8 mouse cellular contexts compared by ENCODE assay signal in genomic region chr9:119035836-119036235, GRCm38 (mm10). TPM values are rescaled to one million over a fixed set of nuclear protein-coding genes. Genes with fewer than 3 reads are reported as not detected.
DNase-seq lines count a peak whose midpoint lies in the region; ATAC-seq lines count a peak whose summit lies in the region.

No protein-coding gene starts in this region.

- no peaks in the 10 kb centered on the region for H3K9me3 ChIP-seq in limb, embryonic 12.5 days
- no peaks in the 10 kb centered on the region for H3K9me3 ChIP-seq in limb, embryonic 10.5 days (replicated peaks)
- no peaks in the 10 kb centered on the region for H3K9me3 ChIP-seq in heart, embryonic 12.5 days (replicated peaks)
- H3K9me3 ChIP-seq in midbrain, embryonic 15.5 days: no peaks in the 10 kb centered on the region

- no peak for ATAC-seq in limb, embryonic 12.5 days (ENCODE audit: insufficient number of reproducible peaks, insufficient read depth, low FRiP score, low TSS enrichment, low read depth)
- no peak for ATAC-seq in heart, embryonic 12.5 days (ENCODE audit: insufficient number of reproducible peaks, low FRiP score)
- ATAC-seq in midbrain, embryonic 15.5 days (replicated peaks): no peak
- ATAC-seq in erythroblast, adult 5-6 weeks (replicated peaks; ENCODE audit: low FRiP score, poor library complexity, severe bottlenecking): no peak

- H3K9ac ChIP-seq in limb, embryonic 12.5 days (replicated peaks): no peak overlapping the region
- no peak overlapping the region for H3K9ac ChIP-seq in heart, embryonic 12.5 days
- H3K9ac ChIP-seq in midbrain, embryonic 15.5 days: no peak overlapping the region

- H3K36me3 ChIP-seq in limb, embryonic 12.5 days: peaks cover 58% of the 10 kb centered on the region
- peaks cover 55% of the 10 kb centered on the region for H3K36me3 ChIP-seq in limb, embryonic 10.5 days
- H3K36me3 ChIP-seq in heart, embryonic 12.5 days: peaks cover 44% of the 10 kb centered on the region
- H3K36me3 ChIP-seq in midbrain, embryonic 15.5 days (replicated peaks): no peaks in the 10 kb centered on the region

- WGBS in limb, embryonic 12.5 days: 81% methylated on average over 7 of the region's 7 CpGs
- 89% methylated on average over 7 of the region's 7 CpGs for WGBS in limb, embryonic 10.5 days
- 53% methylated on average over 7 of the region's 7 CpGs for WGBS in heart, embryonic 12.5 days
- 67% methylated on average over 7 of the region's 7 CpGs for WGBS in midbrain, embryonic 15.5 days

- 0 out of 2 replicates have a peak overlapping the region, but pooled peaks have one; percentile 25 for H3K27ac ChIP-seq in limb, embryonic 12.5 days
- no peak overlapping the region for H3K27ac ChIP-seq in limb, embryonic 10.5 days
- H3K27ac ChIP-seq in heart, embryonic 12.5 days (ENCODE audit: poor library complexity, severe bottlenecking): peak overlapping the region; percentile 7; the same call in 1 of the 2 replicates
- H3K27ac ChIP-seq in midbrain, embryonic 15.5 days: no peak overlapping the region

- H3K27me3 ChIP-seq in limb, embryonic 12.5 days: no peaks in the 10 kb centered on the region
- no peaks in the 10 kb centered on the region for H3K27me3 ChIP-seq in limb, embryonic 10.5 days (ENCODE audit: low read depth, poor library complexity, severe bottlenecking)
- no peaks in the 10 kb centered on the region for H3K27me3 ChIP-seq in heart, embryonic 12.5 days (replicated peaks)
- no peaks in the 10 kb centered on the region for H3K27me3 ChIP-seq in midbrain, embryonic 15.5 days (replicated peaks)

- H3K4me3 ChIP-seq in limb, embryonic 12.5 days (replicated peaks): no peak overlapping the region
- H3K4me3 ChIP-seq in limb, embryonic 10.5 days: no peak overlapping the region
- H3K4me3 ChIP-seq in heart, embryonic 12.5 days: no peak overlapping the region
- no peak overlapping the region for H3K4me3 ChIP-seq in midbrain, embryonic 15.5 days

- H3K4me1 ChIP-seq in limb, embryonic 12.5 days (replicated peaks): peaks cover 66% of the 10 kb centered on the region
- H3K4me1 ChIP-seq in limb, embryonic 10.5 days: peaks cover 51% of the 10 kb centered on the region
- peaks cover 38% of the 10 kb centered on the region for H3K4me1 ChIP-seq in heart, embryonic 12.5 days (replicated peaks)
- peaks cover 41% of the 10 kb centered on the region for H3K4me1 ChIP-seq in midbrain, embryonic 15.5 days

- no peak for DNase-seq in limb, embryonic 10.5 days (ENCODE audit: low spot score)
- DNase-seq in adrenal gland, postnatal 36 days: peak; percentile 88 to 93
- peak; percentile 79 for DNase-seq in lung, postnatal 10 days
- no peak for DNase-seq in right cerebral cortex, adult 2 months (ENCODE audit: low spot score in 2 of 2)

- H3K4me2 ChIP-seq in limb, embryonic 12.5 days: no peak overlapping the region
- H3K4me2 ChIP-seq in heart, embryonic 12.5 days: no peak overlapping the region
- H3K4me2 ChIP-seq in midbrain, embryonic 15.5 days: no peak overlapping the region

RNA-seq across cellular contexts. Expression of gene Vill, which starts 16.7 kb away (rescaled TPM):
- polyA plus RNA-seq in limb, embryonic 12.5 days (2016; fragmentation: Nextera tagmentation; extraction: Ambion mirVana): 42.1 and 42.4 TPM in 2 replicates
- 19.5 and 26.3 TPM in 2 replicates for polyA plus RNA-seq in limb, embryonic 10.5 days (2016; fragmentation: Nextera tagmentation; extraction: Ambion mirVana)
- total RNA-seq in adrenal gland, postnatal 36 days (2021): 1 to 10 TPM in 1 of 2 experiments, under 1 TPM in 1; 0.66 to 1.4 TPM
- polyA plus RNA-seq in heart, embryonic 12.5 days (2016; fragmentation: Nextera tagmentation; extraction: Ambion mirVana): 14.3 and 15.3 TPM in 2 replicates
- 3.0 and 3.6 TPM in 2 replicates for polyA plus RNA-seq in midbrain, embryonic 15.5 days (2015; fragmentation: Nextera tagmentation; extraction: Ambion mirVana)
- total RNA-seq in erythroblast, adult 5-6 weeks (2015; ENCODE audit: low replicate concordance): 1.2 and 16.1 TPM in 2 replicates
- total RNA-seq in erythroblast, adult 5-6 weeks (2017; ENCODE audit: low replicate concordance): 10.3 and 11.6 TPM in 2 replicates

RNA-seq across cellular contexts. Expression of gene Plcd1, which starts 57.5 kb away (rescaled TPM):
- 25.1 and 27.8 TPM in 2 replicates for polyA plus RNA-seq in limb, embryonic 12.5 days (2016; fragmentation: Nextera tagmentation; extraction: Ambion mirVana)
- polyA plus RNA-seq in limb, embryonic 10.5 days (2016; fragmentation: Nextera tagmentation; extraction: Ambion mirVana): 11.2 and 14.3 TPM in 2 replicates
- 1 to 10 TPM; 8.0 to 9.6 TPM for total RNA-seq in adrenal gland, postnatal 36 days (2021)
- polyA plus RNA-seq in heart, embryonic 12.5 days (2016; fragmentation: Nextera tagmentation; extraction: Ambion mirVana): 19.1 and 20.7 TPM in 2 replicates
- polyA plus RNA-seq in midbrain, embryonic 15.5 days (2015; fragmentation: Nextera tagmentation; extraction: Ambion mirVana): 15.6 and 16.4 TPM in 2 replicates
- total RNA-seq in erythroblast, adult 5-6 weeks (2015; ENCODE audit: low replicate concordance): not detected in 2 replicates
- not detected in 2 replicates for total RNA-seq in erythroblast, adult 5-6 weeks (2017; ENCODE audit: low replicate concordance)

Comparison
In these comparisons a context has a peak if more than half of its experiments do, and no peak if none do; other contexts are left out.
1. H3K27ac ChIP-seq: peak in limb, embryonic 12.5 days (single experiment) and heart, embryonic 12.5 days (single experiment); none in limb, embryonic 10.5 days (single experiment) and midbrain, embryonic 15.5 days (single experiment).
2. DNase-seq: peak in adrenal gland, postnatal 36 days (2 of 2) and lung, postnatal 10 days (single experiment); none in limb, embryonic 10.5 days (single experiment) and right cerebral cortex, adult 2 months (0 of 2).